Mouse (Mus musculus) midbrain, embryonic 13.5 days (tissue): ENCODE measurements at regions not wholly inside any gene's neighbourhood (a gene's known extent, or its start where the extent isn't known, plus 50 kb on each side); places are given as distances from the start of the nearest gene placed in this dataset.

Experiments
- ATAC-seq: fragments of 200-750 bp; cut with Nextera tagmentation; 2 replicates; pipeline ENCODE4 v1.8.0; 2017; ENCODE audit warnings: mild to moderate bottlenecking, moderate TSS enrichment, moderate library complexity
- H3K27ac ChIP-seq: fragments of 300-500 bp; sonication (generic); 2 replicates; pipeline ENCODE4 v1.5.1; 2015; ENCODE audit warnings: inconsistent platforms, mild to moderate bottlenecking, moderate library complexity
- H3K27me3 ChIP-seq: fragments of 300-500 bp; sonication (generic); 2 replicates; pipeline ENCODE4 v1.6.1; 2015; ENCODE audit warnings: mild to moderate bottlenecking, inconsistent platforms
- H3K36me3 ChIP-seq: fragments of 300-500 bp; sonication (generic); 2 replicates; pipeline ENCODE4 v1.6.1; 2015; ENCODE audit warnings: mild to moderate bottlenecking, inconsistent platforms
- H3K4me1 ChIP-seq: fragments of 300-500 bp; sonication (generic); replicated peaks from 2 replicates; pipeline ENCODE4 v1.6.1; 2015; ENCODE audit warnings: inconsistent platforms
- H3K4me2 ChIP-seq: fragments of 300-500 bp; sonication (generic); replicated peaks from 2 replicates; pipeline ENCODE4 v1.6.1; 2015; ENCODE audit warnings: moderate library complexity, mild to moderate bottlenecking, inconsistent platforms
- H3K4me3 ChIP-seq: fragments of 300-500 bp; sonication (generic); replicated peaks from 2 replicates; pipeline ENCODE4 v1.5.1; 2015; ENCODE audit warnings: mild to moderate bottlenecking, inconsistent platforms
- H3K9ac ChIP-seq: fragments of 300-500 bp; sonication (generic); replicated peaks from 2 replicates; pipeline ENCODE4 v1.6.1; 2015; ENCODE audit warnings: mild to moderate bottlenecking, inconsistent platforms
- H3K9me3 ChIP-seq: fragments of 300-500 bp; sonication (generic); 2 replicates; pipeline ENCODE4 v1.6.1; 2016; ENCODE audit warnings: mild to moderate bottlenecking, inconsistent platforms
- WGBS: fragments of 180-500 bp; shearing (Covaris S2); methylation state at CpG from one replicate; pipeline ENCODE4 v1.1.7; 2015; 5-methylcytosine and 5-hydroxymethylcytosine counted together

GRCm38 (mm10) chr6:12140596-12140995, 233.0 kb downstream of the Phf14 start:
- Histone ChIP-seq H3K4me1 (no peaks in the 10 kb centered on the region), H3K36me3 (no peaks in the 10 kb centered on the region), H3K27me3 (no peaks in the 10 kb centered on the region), H3K4me3 (no peak overlapping the region), H3K4me2 (no peak overlapping the region), H3K27ac (no peak overlapping the region), H3K9ac (no peak overlapping the region), H3K9me3 (no peaks in the 10 kb centered on the region)
- ATAC-seq = no peak
- 91% methylated on average over 2 of the region's 2 CpGs for WGBS

GRCm38 (mm10) chr6:12145216-12145615, 237.6 kb downstream of the Phf14 start:
- Histone ChIP-seq H3K4me1 (no peaks in the 10 kb centered on the region), H3K4me2 (no peak overlapping the region), H3K36me3 (no peaks in the 10 kb centered on the region), H3K9me3 (no peaks in the 10 kb centered on the region), H3K9ac (no peak overlapping the region), H3K27me3 (no peaks in the 10 kb centered on the region), H3K4me3 (no peak overlapping the region), H3K27ac (no peak overlapping the region)
- 63% methylated on average over 3 of the region's 3 CpGs for whole genome bisulfite sequencing
- no peak for ATAC-seq

DNA sequence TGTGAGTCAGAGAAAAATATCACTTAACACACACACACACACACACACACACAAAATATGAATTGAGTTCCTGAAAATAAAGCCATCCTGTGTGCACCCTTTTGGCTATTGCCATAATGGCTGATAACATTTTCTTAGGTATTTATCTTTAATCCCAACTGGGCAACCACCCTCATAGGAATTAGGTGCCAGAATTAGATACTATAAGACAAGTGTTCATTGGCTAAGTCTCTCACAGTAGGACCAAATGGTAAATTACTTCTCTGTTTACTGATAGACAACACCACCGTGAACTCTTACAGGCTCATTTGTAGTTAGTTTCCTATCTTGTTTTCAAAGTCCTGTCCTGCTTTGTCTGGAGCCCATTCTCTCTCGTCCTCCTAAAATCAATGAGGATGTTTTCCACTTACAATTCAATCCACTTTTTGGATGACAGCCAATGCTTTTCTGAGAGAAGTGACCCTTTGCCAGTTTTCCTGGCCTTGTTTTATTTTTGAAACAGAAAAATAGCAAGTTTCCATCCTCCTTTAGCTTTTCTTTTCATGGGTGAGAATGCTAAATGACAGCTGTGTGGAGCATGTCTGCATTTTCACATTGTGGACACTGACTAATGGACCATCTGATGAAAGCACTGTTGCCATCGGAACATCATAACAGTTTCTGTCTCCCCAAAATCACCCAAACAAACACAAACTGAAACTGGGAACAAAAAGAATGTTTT, 243.2 kb downstream of the Phf14 start:
- Histone ChIP-seq H3K27ac (no peak overlapping the region), H3K4me3 (no peak overlapping the region), H3K9ac (no peak overlapping the region), H3K9me3 (no peaks in the 10 kb centered on the region), H3K36me3 (no peaks in the 10 kb centered on the region), H3K27me3 (no peaks in the 10 kb centered on the region), H3K4me2 (no peak overlapping the region), H3K4me1 (no peaks in the 10 kb centered on the region)
- ATAC-seq = no peak
- WGBS = 53% methylated on average over 3 of the region's 3 CpGs

GRCm38 (mm10) chr6:12163971-12164370, 256.4 kb downstream of the Phf14 start:
- no peaks in the 10 kb centered on the region for H3K27me3 ChIP-seq
- 81% methylated on average over 1 of the region's 1 CpGs for WGBS
- ATAC-seq = no peak
- no peaks in the 10 kb centered on the region for H3K4me1 ChIP-seq
- H3K4me2 ChIP-seq = no peak overlapping the region
- H3K9me3 ChIP-seq = no peaks in the 10 kb centered on the region
- H3K36me3 ChIP-seq = no peaks in the 10 kb centered on the region
- no peak overlapping the region for H3K4me3 ChIP-seq
- no peak overlapping the region for H3K9ac ChIP-seq
- no peak overlapping the region for H3K27ac ChIP-seq

- 91% methylated on average over 1 of the region's 1 CpGs for WGBS
- H3K27me3 ChIP-seq = no peaks in the 10 kb centered on the region
- ATAC-seq = no peak
- H3K27ac ChIP-seq = no peak overlapping the region
- H3K9me3 ChIP-seq = no peaks in the 10 kb centered on the region
- H3K4me3 ChIP-seq = no peak overlapping the region
- H3K4me2 ChIP-seq = no peak overlapping the region
- H3K36me3 ChIP-seq = no peaks in the 10 kb centered on the region
- no peak overlapping the region for H3K9ac ChIP-seq
- H3K4me1 ChIP-seq = no peaks in the 10 kb centered on the region
Measured at GRCm38 (mm10) chr6:12168533-12168932, 260.9 kb downstream of the Phf14 start.

DNA sequence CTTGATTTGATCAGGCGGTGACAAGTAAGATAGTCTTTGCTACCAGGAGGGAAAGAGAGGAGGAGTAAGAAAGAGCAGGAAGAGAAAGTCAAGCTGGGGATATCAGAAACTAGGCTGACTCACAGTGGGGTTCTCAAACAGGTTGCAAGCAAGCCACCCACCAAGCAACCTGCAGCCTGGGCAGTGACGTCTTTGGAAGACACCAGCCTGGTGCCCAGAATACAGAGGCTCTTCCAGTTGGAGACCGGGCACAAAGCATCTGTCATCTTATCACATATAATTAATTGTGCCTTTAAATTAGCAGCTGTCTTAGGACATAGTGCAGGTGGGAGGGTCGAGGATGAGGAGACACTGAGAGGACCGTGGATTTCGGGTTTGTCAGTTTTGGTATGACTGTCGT, 261.8 kb downstream of the Phf14 start:
- H3K4me3 ChIP-seq = no peak overlapping the region
- no peaks in the 10 kb centered on the region for H3K27me3 ChIP-seq
- H3K9ac ChIP-seq = no peak overlapping the region
- WGBS = 79% methylated on average over 7 of the region's 7 CpGs
- no peak overlapping the region for H3K4me2 ChIP-seq
- no peaks in the 10 kb centered on the region for H3K4me1 ChIP-seq
- H3K9me3 ChIP-seq = no peaks in the 10 kb centered on the region
- no peak overlapping the region for H3K27ac ChIP-seq
- ATAC-seq = no peak
- H3K36me3 ChIP-seq = no peaks in the 10 kb centered on the region

GRCm38 (mm10) chr6:12170722-12171121, 263.1 kb downstream of the Phf14 start:
- no peak overlapping the region for H3K4me2 ChIP-seq
- no peak overlapping the region for H3K27ac ChIP-seq
- ATAC-seq = no peak
- no peak overlapping the region for H3K4me3 ChIP-seq
- H3K9ac ChIP-seq = no peak overlapping the region
- H3K27me3 ChIP-seq = no peaks in the 10 kb centered on the region
- no peaks in the 10 kb centered on the region for H3K36me3 ChIP-seq
- H3K4me1 ChIP-seq = no peaks in the 10 kb centered on the region
- 86% methylated on average over 4 of the region's 4 CpGs for WGBS
- H3K9me3 ChIP-seq = no peaks in the 10 kb centered on the region

- Histone ChIP-seq H3K27ac (no peak overlapping the region), H3K4me2 (no peak overlapping the region), H3K4me3 (no peak overlapping the region), H3K27me3 (no peaks in the 10 kb centered on the region), H3K9me3 (no peaks in the 10 kb centered on the region), H3K9ac (no peak overlapping the region), H3K4me1 (no peaks in the 10 kb centered on the region), H3K36me3 (no peaks in the 10 kb centered on the region)
- ATAC-seq = no peak
- WGBS = 82% methylated on average over 2 of the region's 2 CpGs
Measured at GRCm38 (mm10) chr6:12171189-12171588, 263.6 kb downstream of the Phf14 start.

- H3K27ac ChIP-seq = no peak overlapping the region
- no peaks in the 10 kb centered on the region for H3K36me3 ChIP-seq
- ATAC-seq = no peak
- H3K27me3 ChIP-seq = no peaks in the 10 kb centered on the region
- H3K9ac ChIP-seq = no peak overlapping the region
- H3K9me3 ChIP-seq = no peaks in the 10 kb centered on the region
- no peak overlapping the region for H3K4me3 ChIP-seq
- no peak overlapping the region for H3K4me2 ChIP-seq
- no peaks in the 10 kb centered on the region for H3K4me1 ChIP-seq
Measured at GRCm38 (mm10) chr6:12177996-12178395, 270.4 kb downstream of the Phf14 start.

DNA sequence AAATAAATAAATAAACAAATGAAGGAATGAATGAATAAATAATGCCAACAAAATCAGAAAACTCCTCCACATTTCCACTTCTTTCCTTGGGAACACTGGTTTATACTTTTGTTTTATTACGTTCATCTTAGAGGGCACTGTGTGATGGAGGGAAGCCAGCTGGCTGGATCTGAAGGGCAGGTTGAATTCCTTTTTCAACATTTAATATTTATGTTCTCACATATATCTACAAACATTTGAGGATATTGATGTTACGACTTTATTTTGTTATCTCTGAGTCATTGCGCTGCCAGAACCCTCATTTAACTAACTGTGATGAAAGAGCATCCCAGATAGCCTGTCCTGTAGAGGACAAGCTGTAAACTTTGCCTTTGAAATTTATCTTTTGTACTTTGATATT, 273.3 kb downstream of the Phf14 start:
- no peaks in the 10 kb centered on the region for H3K27me3 ChIP-seq
- H3K4me3 ChIP-seq = no peak overlapping the region
- no peak overlapping the region for H3K4me2 ChIP-seq
- H3K9ac ChIP-seq = no peak overlapping the region
- no peaks in the 10 kb centered on the region for H3K9me3 ChIP-seq
- ATAC-seq = no peak
- H3K4me1 ChIP-seq = no peaks in the 10 kb centered on the region
- H3K36me3 ChIP-seq = no peaks in the 10 kb centered on the region
- H3K27ac ChIP-seq = no peak overlapping the region
- 95% methylated on average over 3 of the region's 3 CpGs for WGBS

DNA sequence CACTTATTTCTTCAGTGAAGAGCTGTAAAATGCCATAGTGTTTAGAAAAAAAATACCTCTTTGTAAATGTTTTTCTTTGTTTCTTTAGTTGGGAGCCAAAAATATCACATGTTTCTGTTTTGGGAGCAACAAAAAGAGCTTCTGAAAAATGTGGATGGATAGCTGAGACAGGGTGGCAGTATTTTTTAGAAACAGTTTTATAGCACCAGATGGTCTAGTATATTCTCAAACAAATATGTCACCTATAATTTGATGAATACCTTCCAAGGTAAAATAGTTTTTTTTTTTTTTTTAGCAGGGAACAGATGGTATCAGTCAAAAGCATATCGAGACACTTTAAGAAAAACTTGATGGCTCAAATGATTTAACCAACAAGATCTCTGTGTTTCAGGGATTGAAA, 302.6 kb downstream of the Phf14 start:
- no peak for ATAC-seq
- Histone ChIP-seq H3K4me1 (no peaks in the 10 kb centered on the region), H3K9ac (no peak overlapping the region), H3K27ac (no peak overlapping the region), H3K4me3 (no peak overlapping the region), H3K36me3 (no peaks in the 10 kb centered on the region), H3K9me3 (no peaks in the 10 kb centered on the region), H3K4me2 (no peak overlapping the region), H3K27me3 (no peaks in the 10 kb centered on the region)
- 91% methylated on average over 1 of the region's 1 CpGs for WGBS

DNA sequence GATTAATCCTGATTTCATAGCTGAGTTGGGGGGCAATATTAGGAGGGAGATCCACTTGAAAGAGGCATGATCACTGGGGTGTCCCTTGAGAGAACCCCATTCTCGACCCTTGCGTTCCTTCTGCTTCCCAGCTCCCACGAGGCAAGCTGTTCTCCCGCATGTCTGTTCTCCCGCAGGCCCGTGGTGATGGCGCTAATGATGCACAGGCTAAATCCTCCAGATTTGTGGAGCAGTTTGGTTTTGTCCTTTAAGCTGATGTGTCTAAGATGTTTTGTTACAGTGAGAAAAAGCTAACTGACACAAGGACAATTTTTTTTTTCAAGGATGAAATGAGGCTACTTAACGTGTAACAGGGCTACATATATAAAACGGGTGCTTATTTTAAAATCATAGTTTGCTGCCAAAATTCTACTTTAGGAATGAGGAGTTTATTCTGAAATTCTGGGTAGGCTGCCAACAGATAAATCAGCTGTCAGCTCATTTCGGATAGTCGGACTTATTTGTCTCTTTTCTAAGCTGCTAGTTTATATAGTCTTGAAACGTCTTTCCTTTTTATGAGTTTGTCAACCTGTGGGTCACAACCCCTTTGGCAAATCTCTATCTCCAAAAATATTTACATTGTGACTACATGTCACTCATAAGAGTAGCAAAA, 307.0 kb downstream of the Phf14 start:
- no peaks in the 10 kb centered on the region for H3K36me3 ChIP-seq
- no peak for ATAC-seq

GRCm38 (mm10) chr6:12215178-12215553, 307.6 kb downstream of the Phf14 start:
- Histone ChIP-seq H3K9ac (no peak overlapping the region), H3K27ac (no peak overlapping the region), H3K36me3 (no peaks in the 10 kb centered on the region), H3K9me3 (peaks cover 4% of the 10 kb centered on the region; the same call in 1 of the 2 replicates), H3K4me1 (no peaks in the 10 kb centered on the region), H3K27me3 (no peaks in the 10 kb centered on the region), H3K4me2 (no peak overlapping the region), H3K4me3 (no peak overlapping the region)
- 70% methylated on average over 1 of the region's 1 CpGs for WGBS
- no peak for ATAC-seq

More for the DNA sequence above, 307.0 kb downstream of the Phf14 start:
- Histone ChIP-seq H3K9ac (no peak overlapping the region), H3K27me3 (no peaks in the 10 kb centered on the region), H3K27ac (no peak overlapping the region), H3K9me3 (no peaks in the 10 kb centered on the region), H3K4me1 (no peaks in the 10 kb centered on the region), H3K4me3 (no peak overlapping the region), H3K4me2 (no peak overlapping the region)
- WGBS = 90% methylated on average over 12 of the region's 12 CpGs
